Mouse (Mus musculus) ES-E14 (cell line): ENCODE results near the gene Sdc3.

Source experiments
- CHD2 ChIP-seq: IDR thresholded peaks from 2 replicates; pipeline ENCODE4 v1.6.1; 2014; ENCODE audit warnings: mild to moderate bottlenecking, low read depth, low read length, inconsistent platforms
- HCFC1 ChIP-seq: IDR thresholded peaks from 2 replicates; pipeline ENCODE4 v1.6.1; 2012; ENCODE audit warnings: low read length, inconsistent platforms, borderline replicate concordance; ENCODE audit not compliant: insufficient read depth
- MAFK ChIP-seq: IDR thresholded peaks from 2 replicates; pipeline ENCODE4 v1.6.1; 2014; ENCODE audit warnings: mild to moderate bottlenecking, low read depth, low read length, inconsistent platforms; ENCODE audit not compliant: insufficient read depth
- ZC3H11A ChIP-seq: IDR thresholded peaks from 2 replicates; pipeline ENCODE4 v1.6.1; 2012; ENCODE audit warnings: low read depth, mild to moderate bottlenecking, inconsistent platforms, low read length, borderline replicate concordance
- ZNF384 ChIP-seq: IDR thresholded peaks from 2 replicates; pipeline ENCODE4 v1.6.1; 2012; ENCODE audit warnings: low read depth, low read length, inconsistent platforms

GRCm38 (mm10) chr4:130751966-130752365 is 40.4 kb upstream of the Sdc3 start:
- TF ChIP-seq ZC3H11A (no peak), ZNF384 (no peak), MAFK (no peak), HCFC1 (no peak), CHD2 (no peak)
